Mouse (Mus musculus) left cerebral cortex, adult 2 months (tissue): ENCODE data around the gene Zw10. TPM values are rescaled to one million over a fixed set of nuclear protein-coding genes. Genes with fewer than 3 reads are reported as not detected.

Source experiments
- DNase-seq, 2 experiments: peaks; one replicate each; pipeline ENCODE4 v3.0.0; 2021 to 2022; ENCODE audit warnings: low spot score in 2 of 2, mixed read lengths in 1 of 2; ENCODE audit errors: extremely low spot score in 1 of 2
- H3K27ac ChIP-seq: fragments of 200-600 bp; 2 replicates; pipeline ENCODE4 v1.8.1; 2022
- H3K4me3 ChIP-seq: fragments of 200-600 bp; 2 replicates; pipeline ENCODE4 v1.8.1; 2022
- CTCF ChIP-seq: fragments of 200-600 bp; IDR thresholded peaks from 2 replicates; pipeline ENCODE4 v1.8.1; 2022; ENCODE audit warnings: antibody characterized with exemption, mild to moderate bottlenecking, moderate library complexity
- intact Hi-C: fragments of 180-260 bp; cut with DNase I; formaldehyde crosslinking; loops from one replicate; pipeline ENCODE4 v1.15.1; 2025
- total RNA-seq, 2 experiments: library from RNA; stranded (reverse); gene quantifications; 2 replicates each; pipeline ENCODE4 v1.2.3; 2021

Gene Zw10
- total RNA-seq, 2 experiments from 2014 or later = 17.7 to 19.6 TPM

DNA sequence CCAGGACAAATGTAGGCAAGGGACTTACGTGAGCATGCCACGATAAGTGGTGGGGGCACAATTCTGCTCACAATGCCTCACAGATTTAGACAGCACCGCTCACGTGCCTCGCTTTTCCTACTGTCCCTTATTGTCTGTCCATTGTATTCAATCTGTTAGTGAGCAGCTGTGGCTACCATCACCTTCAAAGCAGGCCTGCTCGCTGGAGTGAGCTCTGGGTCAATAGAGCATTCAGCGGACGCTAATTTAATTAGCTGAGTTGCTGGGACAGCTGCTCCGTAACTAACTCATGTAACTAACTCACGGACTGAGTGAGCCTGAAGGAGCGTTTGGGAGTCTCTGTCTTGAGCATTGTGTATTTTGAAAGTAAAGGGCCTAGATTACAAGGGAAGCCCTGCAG is 31.9 kb downstream of the Zw10 start:
- Histone ChIP-seq H3K27ac (no peak overlapping the region), H3K4me3 (no peak overlapping the region)
- TF ChIP-seq CTCF = no peak
- intact Hi-C loops = no loop called here
- no peak for DNase-seq

DNA sequence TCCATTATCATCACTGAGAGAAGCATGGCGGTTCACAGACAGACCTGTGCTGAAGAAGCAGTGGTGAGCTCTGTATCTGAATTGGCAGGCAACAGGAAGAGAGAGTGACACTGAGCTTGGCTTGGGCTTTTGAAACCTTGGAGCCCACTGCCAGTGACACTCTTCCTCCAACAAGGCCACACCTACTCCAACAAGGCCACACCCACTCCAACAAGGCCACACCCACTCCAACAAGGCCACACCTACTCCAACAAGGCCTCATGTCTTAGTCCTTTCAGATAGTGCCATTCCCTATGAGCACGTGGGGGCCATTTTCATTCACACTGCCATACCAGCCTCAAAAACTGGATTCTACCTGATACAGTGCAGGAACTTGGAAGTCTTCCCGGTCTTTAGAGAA is 43.5 kb downstream of the Zw10 start:
- Histone ChIP-seq H3K4me3 (no peak overlapping the region), H3K27ac (no peak overlapping the region)
- intact Hi-C loops = no loop called here
- no peak for DNase-seq
- no peak for TF ChIP-seq CTCF

DNA sequence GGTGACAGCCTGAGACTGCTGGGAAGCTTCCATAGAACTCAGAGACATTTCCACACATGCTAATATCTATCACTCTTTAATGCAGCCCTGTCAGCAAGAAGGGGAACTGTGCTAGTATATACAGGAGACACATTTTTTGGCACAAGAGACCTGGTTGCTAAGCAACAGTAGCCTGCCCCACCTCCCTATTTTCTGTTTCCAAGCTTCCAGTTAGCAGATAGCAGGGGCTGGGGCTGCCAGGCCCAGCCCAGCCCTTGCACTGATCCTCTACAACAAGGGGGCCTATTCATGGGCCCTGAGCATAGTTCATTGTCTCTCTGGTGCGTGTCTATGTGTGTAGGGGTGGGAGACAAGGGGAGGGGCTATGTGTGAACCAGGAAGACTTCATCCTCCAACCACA is 46.9 kb downstream of the Zw10 start:
- no peak for DNase-seq
- Histone ChIP-seq H3K27ac (no peak overlapping the region), H3K4me3 (no peak overlapping the region)
- no peak for TF ChIP-seq CTCF
- intact Hi-C loops = no loop called here

DNA sequence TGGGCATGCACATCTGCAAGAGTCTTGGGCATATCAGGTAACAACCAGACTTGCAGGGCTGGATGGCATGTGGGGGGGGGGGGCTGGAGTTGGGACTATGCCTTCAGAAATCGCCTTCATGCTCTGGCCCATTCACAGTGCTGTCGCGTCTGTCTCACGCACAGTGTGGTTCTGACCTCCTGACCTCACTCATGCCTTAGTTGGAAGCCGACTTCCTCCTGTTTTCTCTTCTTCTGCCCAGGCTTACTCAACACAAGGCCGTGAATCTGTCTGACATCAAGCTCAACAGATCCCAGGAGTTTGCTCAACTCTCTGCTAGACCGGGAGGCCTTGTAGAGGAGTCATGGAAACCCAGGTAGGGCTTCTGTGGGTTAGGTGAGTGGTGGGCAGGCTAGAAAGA is 53.7 kb downstream of the Zw10 start:
- no peak for TF ChIP-seq CTCF
- H3K27ac ChIP-seq = no peak overlapping the region
- intact Hi-C loops = no loop called here
- H3K4me3 ChIP-seq = no peak overlapping the region
- no peak for DNase-seq

- no peak for TF ChIP-seq CTCF
- intact Hi-C loops = no loop called here
- H3K4me3 ChIP-seq = no peak overlapping the region
- DNase-seq = no peak
- no peak overlapping the region for H3K27ac ChIP-seq
Observed at GRCm38 (mm10) chr9:49110476-49111220, 55.2 kb downstream of the Zw10 start.

DNA sequence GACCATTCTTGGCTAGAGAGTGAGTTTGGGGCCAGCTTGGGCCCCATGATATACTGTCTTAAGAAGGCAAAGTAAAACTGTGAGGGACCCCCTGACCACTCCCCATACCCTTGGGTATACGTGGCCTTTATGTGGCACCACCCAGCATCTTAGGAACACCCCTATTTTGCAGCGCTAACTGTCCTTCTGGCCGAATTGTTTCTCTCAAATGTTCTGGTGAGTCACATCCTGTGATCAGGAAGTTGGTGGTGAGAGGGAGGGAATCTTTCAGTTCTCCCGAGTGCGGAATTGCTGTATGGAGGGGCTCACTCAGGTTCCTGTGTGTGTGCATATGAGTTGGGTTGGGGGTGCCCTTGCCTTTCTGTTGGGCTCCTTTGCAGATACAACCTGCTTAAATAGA is 55.9 kb downstream of the Zw10 start:
- no peak overlapping the region for H3K27ac ChIP-seq
- intact Hi-C loops = no loop called here
- no peak overlapping the region for H3K4me3 ChIP-seq
- no peak for DNase-seq
- TF ChIP-seq CTCF = no peak

GRCm38 (mm10) chr9:49118271-49118825 is 62.9 kb downstream of the Zw10 start:
- Histone ChIP-seq H3K27ac (no peak overlapping the region), H3K4me3 (no peak overlapping the region)
- DNase-seq = no peak
- intact Hi-C loops = no loop called here
- no peak for TF ChIP-seq CTCF

DNA sequence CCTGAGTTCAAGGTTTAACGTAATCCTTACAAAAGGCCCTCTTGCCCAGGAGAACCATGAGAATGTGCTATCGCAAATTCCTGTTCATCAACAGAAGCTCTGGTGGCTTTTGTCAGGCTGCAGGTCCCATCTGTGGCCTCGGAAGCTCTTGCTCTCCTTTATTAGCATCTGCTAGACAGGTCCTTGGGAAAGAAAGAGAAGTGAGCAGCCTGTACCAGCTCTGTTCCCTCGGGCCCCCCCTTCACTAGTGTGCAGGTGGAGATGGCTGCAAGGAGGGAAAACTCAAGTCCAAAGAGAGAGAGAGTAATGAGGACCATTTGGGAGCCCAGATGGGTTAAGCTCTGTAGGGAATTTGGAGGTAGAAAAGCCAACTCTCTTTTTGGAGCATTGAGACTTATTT is 64.3 kb downstream of the Zw10 start:
- DNase-seq = no peak
- no peak for TF ChIP-seq CTCF
- intact Hi-C loops = no loop called here
- Histone ChIP-seq H3K4me3 (no peak overlapping the region), H3K27ac (no peak overlapping the region)

DNA sequence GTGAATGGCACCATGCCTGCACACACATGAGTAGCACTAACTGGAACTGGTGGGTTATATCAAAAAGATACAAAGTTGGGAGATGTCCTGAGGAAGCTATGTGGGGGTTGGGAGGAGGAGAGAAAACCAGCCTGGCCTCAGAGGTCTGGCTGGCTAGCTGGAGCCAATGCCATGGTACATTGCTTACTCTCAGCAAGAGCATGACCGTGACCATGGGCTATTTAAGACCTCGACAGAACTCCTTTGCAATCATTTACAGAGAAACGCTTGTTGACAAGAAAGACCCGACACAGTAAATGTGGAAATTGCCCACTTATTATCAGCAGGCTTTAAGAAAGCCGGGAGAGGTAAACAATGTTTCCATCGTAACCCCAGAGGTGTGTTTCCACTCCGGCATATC is 70.3 kb downstream of the Zw10 start:
- no peak for TF ChIP-seq CTCF
- H3K27ac ChIP-seq = no peak overlapping the region
- DNase-seq = no peak
- intact Hi-C loops = no loop called here
- no peak overlapping the region for H3K4me3 ChIP-seq

Other genes with a start within 250 kb of the Zw10 start
- 100 to 1,000 TPM in 1 of 2 experiments, 10 to 100 TPM in 1; 92.9 to 111 TPM for gene Zbtb16, start 219.4 kb upstream of the Zw10 start, total RNA-seq
- gene Htr3a, start 144.5 kb upstream of the Zw10 start, total RNA-seq = 1 to 10 TPM; 6.5 to 7.7 TPM
- not detected for gene Htr3b, start 90.6 kb upstream of the Zw10 start, total RNA-seq
- 10 to 100 TPM; 46.3 to 49.6 TPM for gene Usp28, start 70.2 kb upstream of the Zw10 start, total RNA-seq
- gene Tmprss5, start 25.6 kb downstream of the Zw10 start, total RNA-seq = under 1 TPM; 0.70 TPM
- not detected for gene Gm4894, start 194.9 kb downstream of the Zw10 start, total RNA-seq